Mouse (Mus musculus) duodenum, adult 2 months (tissue): ENCODE results near the gene Riiad1. TPM values are rescaled to one million over a fixed set of nuclear protein-coding genes. Genes with fewer than 3 reads are reported as not detected.

Source experiments
- polyA plus RNA-seq: library from polyadenylated mRNA; depleted of rRNA; stranded (reverse); fragments of >200 nt; gene quantifications from 2 replicates; pipeline ENCODE4 v1.2.3, GENCODE M21; 2012; ENCODE audit warnings: low replicate concordance; rRNA removed

Gene Riiad1
- not detected in 2 replicates for polyA plus RNA-seq

DNA sequence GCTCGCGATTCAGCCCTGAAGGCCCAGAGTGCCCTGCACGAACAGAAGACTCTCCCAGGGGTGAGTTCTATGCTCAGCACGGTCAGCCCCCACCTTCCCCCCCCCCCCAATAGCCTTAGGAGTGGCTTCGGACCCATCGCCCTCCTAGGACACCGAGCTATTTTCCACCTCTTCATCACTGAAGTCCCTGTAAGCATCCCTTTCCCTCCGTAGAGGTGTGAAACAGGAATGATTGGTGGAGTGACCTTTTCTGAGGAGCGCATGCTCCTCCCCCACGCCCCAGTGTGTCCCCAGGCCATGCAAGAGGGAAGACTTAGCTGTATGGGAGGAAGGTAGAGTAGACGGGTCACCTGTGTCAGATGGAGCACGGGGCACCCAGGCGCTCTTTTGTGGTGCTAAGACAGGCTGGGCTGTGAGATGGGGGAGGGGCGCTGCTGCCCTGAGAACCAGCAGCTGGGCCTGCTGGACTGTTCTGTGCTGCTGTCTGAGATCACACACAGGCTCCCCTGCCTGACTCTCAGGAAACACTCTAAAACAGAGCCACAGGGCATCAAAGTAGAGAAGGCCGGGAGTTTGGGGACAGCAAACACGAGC lies at the start of gene Riiad1:
TSS of gene Riiad1 (minus strand) at position 51 of the 594 bp plus-strand sequence.

GRCm38 (mm10) chr3:94477981-94478422 lies 2.1 kb downstream of the Riiad1 start, which contains the start of gene Celf3:
TSS of gene Celf3 (plus strand) at chr3:94478295.

DNA sequence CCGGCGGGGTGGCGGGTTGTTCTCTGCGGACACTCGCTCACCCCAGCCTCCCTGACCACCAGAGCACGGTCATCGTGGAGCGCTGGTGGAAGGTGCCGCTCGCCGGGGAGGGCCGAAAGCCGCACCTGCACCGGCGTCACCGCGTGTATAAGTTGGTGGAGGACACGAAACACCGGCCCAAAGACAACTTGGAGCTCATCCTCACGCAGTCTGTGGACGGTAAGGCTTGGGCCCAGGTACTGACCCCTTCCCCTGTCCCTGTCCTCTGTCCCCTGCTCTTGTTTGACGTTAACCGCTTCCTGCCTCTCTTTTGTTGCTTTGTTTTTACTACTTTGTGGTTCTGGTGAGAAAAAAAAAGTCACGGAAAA lies 36.6 kb downstream of the Riiad1 start, which contains the start of gene Oaz3:
TSS of gene Oaz3 (minus strand) at position 319 of the 368 bp plus-strand sequence.

GRCm38 (mm10) chr3:94442951-94443596 lies 37.1 kb downstream of the Riiad1 start, which contains the start of gene Mrpl9:
TSS of gene Mrpl9 (plus strand) at chr3:94443318.

Other genes with a start within 250 kb of the Riiad1 start
- gene Gm4778, start 216.3 kb downstream of the Riiad1 start, polyA plus RNA-seq, result not detected in 2 replicates
- gene Them4, start 170.3 kb downstream of the Riiad1 start, polyA plus RNA-seq, result 1.1 and 1.3 TPM in 2 replicates
- gene Them5, start 138.2 kb downstream of the Riiad1 start, polyA plus RNA-seq, result 0.07 TPM in 1 of 2 replicates, not detected in the other
- gene C2cd4d, start 117.9 kb downstream of the Riiad1 start, polyA plus RNA-seq, result 1.7 and 7.8 TPM in 2 replicates
- gene Rorc, start 107.5 kb downstream of the Riiad1 start, polyA plus RNA-seq, result 11.2 and 22.2 TPM in 2 replicates
- 0.21 and 0.33 TPM in 2 replicates for gene Lingo4, start 81.8 kb downstream of the Riiad1 start, polyA plus RNA-seq
- gene Tdrkh, start 67.1 kb downstream of the Riiad1 start, polyA plus RNA-seq, result not detected in 2 replicates
- gene Mrpl9, start 37.0 kb downstream of the Riiad1 start, polyA plus RNA-seq, result 13.6 and 17.9 TPM in 2 replicates
- not detected in 2 replicates for gene Oaz3, start 36.4 kb downstream of the Riiad1 start, polyA plus RNA-seq
- gene Celf3, start 2.0 kb downstream of the Riiad1 start, polyA plus RNA-seq, result 13.9 and 23.0 TPM in 2 replicates
- 2.6 and 2.8 TPM in 2 replicates for gene Snx27, start 102.4 kb upstream of the Riiad1 start, polyA plus RNA-seq
- gene Gm10972, start 162.8 kb upstream of the Riiad1 start, polyA plus RNA-seq, result not detected in 2 replicates
- 11.1 and 25.5 TPM in 2 replicates for gene Tuft1, start 178.5 kb upstream of the Riiad1 start, polyA plus RNA-seq
- gene Selenbp2, start 213.2 kb upstream of the Riiad1 start, polyA plus RNA-seq, result 3.6 and 4.1 TPM in 2 replicates